Mouse (Mus musculus) olfactory bulb, adult 2 months (tissue): ENCODE results near the gene Yif1a.

Source experiments
- CTCF ChIP-seq: fragments of 200-500 bp; IDR thresholded peaks from 2 replicates; pipeline ENCODE4 v1.5.1; 2012; ENCODE audit warnings: low read depth, mild to moderate bottlenecking, low read length, moderate library complexity; ENCODE audit not compliant: insufficient read depth
- POLR2A ChIP-seq: fragments of 200-500 bp; IDR thresholded peaks from 2 replicates; pipeline ENCODE4 v1.6.1; 2012; ENCODE audit warnings: mild to moderate bottlenecking, low read depth, low read length, moderate library complexity; ENCODE audit not compliant: insufficient read depth

DNA sequence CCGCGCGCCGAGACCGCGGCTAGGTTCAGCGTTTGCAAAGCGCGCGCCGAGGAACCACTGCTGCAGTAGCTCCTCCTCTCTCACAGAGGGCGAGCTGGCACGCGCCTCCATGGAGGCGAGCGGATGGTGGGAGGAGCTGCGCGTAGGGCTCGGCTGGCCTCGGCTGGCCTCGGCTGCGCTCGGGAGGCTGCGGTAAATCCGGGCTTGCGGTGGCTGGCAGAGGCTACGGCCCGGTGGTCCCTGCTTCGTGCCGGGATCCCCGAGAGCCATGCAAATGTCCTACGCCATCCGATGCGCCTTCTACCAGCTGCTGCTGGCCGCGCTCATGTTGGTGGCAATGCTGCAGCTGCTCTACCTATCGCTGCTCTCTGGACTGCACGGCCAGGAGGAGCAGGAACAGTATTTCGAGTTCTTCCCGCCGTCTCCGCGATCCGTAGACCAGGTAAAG is 49.6 kb upstream of the Yif1a start, which contains the start of the genes B4gat1 and AC124502.3:
- TF ChIP-seq CTCF (no peak; the same call in 1 of the 2 replicates), POLR2A (peak; percentile 72)
